Mouse (Mus musculus): Measurements from ENCODE around the gene Tnni3. TPM values are rescaled to one million over a fixed set of nuclear protein-coding genes. Genes with fewer than 3 reads are reported as not detected.

The Tnni3 gene
- polyA plus RNA-seq, 1 experiment, result 1.4 TPM

GRCm38 (mm10) chr7:4478021-4478795, 45.8 kb downstream of the Tnni3 start:
- Histone ChIP-seq H3K27ac (ENCODE audit: insufficient read depth, low read depth, low read length) (peak overlapping the region; percentile 54), H3K27me3 (ENCODE audit: control insufficient read depth, insufficient read depth, low read length) (peaks cover 13% of the 10 kb centered on the region; the same call in 1 of the 2 replicates), H3K4me3 (ENCODE audit: low read depth, low read length) (peak overlapping the region; percentile 60), H3K4me1 (ENCODE audit: control insufficient read depth, insufficient read depth, insufficient read length, low read length) (peaks cover 2% of the 10 kb centered on the region; the same call in 1 of the 2 replicates), H3K36me3 (ENCODE audit: control insufficient read depth, insufficient read depth, low read length) (peaks cover 16% of the 10 kb centered on the region)
- 1% methylated on average over 39 of the region's 39 CpGs for WGBS
- TF ChIP-seq POLR2A (IDR thresholded peaks at IDR 0.05; ENCODE audit: low read depth, low read length), result peak; percentile 47; the same call in 1 of the 2 replicates
- no peak for TF ChIP-seq CTCF (IDR thresholded peaks at IDR 0.05; ENCODE audit: extremely low read depth, insufficient read length, insufficient replicate concordance, low read depth, low read length)

- no peak overlapping the region for H3K27ac ChIP-seq (ENCODE audit: insufficient read depth, low read depth, low read length)
- no peaks in the 10 kb centered on the region for H3K36me3 ChIP-seq (ENCODE audit: control insufficient read depth, insufficient read depth, low read length)
- no peak for TF ChIP-seq POLR2A (IDR thresholded peaks at IDR 0.05; ENCODE audit: low read depth, low read length)
- TF ChIP-seq CTCF (IDR thresholded peaks at IDR 0.05; ENCODE audit: extremely low read depth, insufficient read length, insufficient replicate concordance, low read depth, low read length), result no peak
- H3K4me1 ChIP-seq (ENCODE audit: control insufficient read depth, insufficient read depth, insufficient read length, low read length), result peaks cover 5% of the 10 kb centered on the region
- peaks cover 13% of the 10 kb centered on the region; the same call in 1 of the 2 replicates for H3K27me3 ChIP-seq (ENCODE audit: control insufficient read depth, insufficient read depth, low read length)
- WGBS, result 24% methylated on average over 19 of the region's 19 CpGs
- H3K4me3 ChIP-seq (ENCODE audit: low read depth, low read length), result no peak overlapping the region
Measured at GRCm38 (mm10) chr7:4473940-4474339, 50.1 kb downstream of the Tnni3 start.

- no peak overlapping the region for H3K27ac ChIP-seq (ENCODE audit: insufficient read depth, low read depth, low read length)
- 1% methylated on average over 24 of the region's 24 CpGs for WGBS
- H3K36me3 ChIP-seq (ENCODE audit: control insufficient read depth, insufficient read depth, low read length), result no peaks in the 10 kb centered on the region
- H3K4me1 ChIP-seq (ENCODE audit: control insufficient read depth, insufficient read depth, insufficient read length, low read length), result peaks cover 2% of the 10 kb centered on the region
- peak overlapping the region; percentile 65 for H3K4me3 ChIP-seq (ENCODE audit: low read depth, low read length)
- peak; percentile 58 for TF ChIP-seq CTCF (IDR thresholded peaks at IDR 0.05; ENCODE audit: extremely low read depth, insufficient read length, insufficient replicate concordance, low read depth, low read length)
- no peak for TF ChIP-seq POLR2A (IDR thresholded peaks at IDR 0.05; ENCODE audit: low read depth, low read length)
- H3K27me3 ChIP-seq (ENCODE audit: control insufficient read depth, insufficient read depth, low read length), result peaks cover 5% of the 10 kb centered on the region; the same call in 1 of the 2 replicates
Measured at GRCm38 (mm10) chr7:4471179-4471555, 52.9 kb downstream of the Tnni3 start.

DNA sequence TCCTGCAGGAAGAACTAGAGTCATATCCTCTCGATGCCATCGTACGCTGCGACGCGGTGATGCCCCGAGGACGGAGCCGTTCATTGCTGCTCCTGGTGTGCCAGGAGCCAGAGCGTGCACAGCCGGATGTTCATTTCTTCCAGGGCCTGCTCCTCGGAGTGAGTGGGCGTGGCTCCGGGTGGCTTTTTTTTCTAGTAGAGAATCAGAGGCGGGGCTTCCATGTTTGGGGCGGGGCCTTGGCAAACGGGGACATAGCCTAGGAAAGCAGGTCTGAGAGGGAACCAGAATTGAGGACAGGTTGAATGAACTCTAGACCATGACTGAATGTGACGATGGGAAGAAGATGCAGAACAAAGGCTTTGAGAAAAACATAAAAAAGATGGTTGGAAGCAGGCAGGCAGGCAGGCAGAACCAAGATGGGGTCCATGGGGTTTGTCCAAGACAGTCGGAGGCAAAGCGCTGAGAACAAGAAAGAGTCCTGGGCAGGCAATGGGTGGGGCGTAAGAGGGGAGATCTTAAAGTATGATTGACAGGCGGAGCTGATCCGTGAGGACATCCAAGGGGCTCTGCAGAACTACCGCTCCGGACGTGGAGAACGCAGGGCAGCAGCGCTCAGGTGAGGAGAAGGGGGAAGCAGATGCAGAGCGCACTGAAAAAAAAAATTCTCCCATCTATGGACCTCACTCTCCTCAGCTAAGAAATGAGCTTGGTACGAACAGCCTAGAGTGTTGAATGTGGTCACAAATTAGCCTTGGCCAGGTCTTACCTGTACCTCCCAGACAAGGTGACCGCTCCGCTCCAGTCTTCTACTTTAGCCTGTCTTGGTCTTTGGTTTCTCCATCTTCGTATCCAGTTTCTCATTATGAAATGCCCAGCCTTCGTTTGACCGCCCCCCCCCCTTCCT, 53.5 kb downstream of the Tnni3 start:
- TF ChIP-seq POLR2A (IDR thresholded peaks at IDR 0.05; ENCODE audit: low read depth, low read length), result no peak
- TF ChIP-seq CTCF (IDR thresholded peaks at IDR 0.05; ENCODE audit: extremely low read depth, insufficient read length, insufficient replicate concordance, low read depth, low read length), result no peak; the same call in 1 of the 2 replicates
- peaks cover 5% of the 10 kb centered on the region; the same call in 1 of the 2 replicates for H3K27me3 ChIP-seq (ENCODE audit: control insufficient read depth, insufficient read depth, low read length)
- H3K4me3 ChIP-seq (ENCODE audit: low read depth, low read length), result peak overlapping the region; percentile 65
- 3% methylated on average over 35 of the region's 35 CpGs for WGBS
- H3K27ac ChIP-seq (ENCODE audit: insufficient read depth, low read depth, low read length), result no peak overlapping the region
- H3K36me3 ChIP-seq (ENCODE audit: control insufficient read depth, insufficient read depth, low read length), result no peaks in the 10 kb centered on the region
- peaks cover 2% of the 10 kb centered on the region for H3K4me1 ChIP-seq (ENCODE audit: control insufficient read depth, insufficient read depth, insufficient read length, low read length)

Other genes with a start within 250 kb of the Tnni3 start
- 0.06 and 0.15 TPM in 2 replicates for gene Ncr1, start 186.5 kb downstream of the Tnni3 start, polyA plus RNA-seq (2012; rRNA removed)
- gene Gp6, start 126.5 kb downstream of the Tnni3 start, polyA plus RNA-seq (2012; rRNA removed), result 0.01 TPM in 1 of 2 replicates, not detected in the other
- gene Rdh13, start 78.6 kb downstream of the Tnni3 start, polyA plus RNA-seq (2012; rRNA removed), result 9.9 and 12.3 TPM in 2 replicates
- 0.76 and 2.3 TPM in 2 replicates for gene Eps8l1, start 63.6 kb downstream of the Tnni3 start, polyA plus RNA-seq (2012; rRNA removed)
- gene Ppp1r12c, start 22.5 kb downstream of the Tnni3 start, polyA plus RNA-seq (2012; rRNA removed), result 58.0 and 59.2 TPM in 2 replicates
- 0.22 and 0.58 TPM in 2 replicates for gene Tnnt1, start 7.8 kb downstream of the Tnni3 start, polyA plus RNA-seq (2012; rRNA removed)
- gene Dnaaf3, start 8.2 kb upstream of the Tnni3 start, polyA plus RNA-seq (2012; rRNA removed), result 1.1 and 1.9 TPM in 2 replicates
- gene Syt5, start 23.3 kb upstream of the Tnni3 start, polyA plus RNA-seq (2012; rRNA removed), result 4.6 and 9.4 TPM in 2 replicates
- gene Ptprh, start 79.8 kb upstream of the Tnni3 start, polyA plus RNA-seq (2012; rRNA removed), result 52.0 and 151 TPM in 2 replicates
- 65.5 and 261 TPM in 2 replicates for gene Tmem86b, start 107.2 kb upstream of the Tnni3 start, polyA plus RNA-seq (2012; rRNA removed)
- 69.9 and 142 TPM in 2 replicates for gene Ppp6r1, start 134.8 kb upstream of the Tnni3 start, polyA plus RNA-seq (2012; rRNA removed)
- 23.4 and 29.0 TPM in 2 replicates for gene Hspbp1, start 160.8 kb upstream of the Tnni3 start, polyA plus RNA-seq (2012; rRNA removed)
- 1.6 and 1.9 TPM in 2 replicates for gene Brsk1, start 166.4 kb upstream of the Tnni3 start, polyA plus RNA-seq (2012; rRNA removed)
- 44.4 and 122 TPM in 2 replicates for gene Tmem150b, start 201.0 kb upstream of the Tnni3 start, polyA plus RNA-seq (2012; rRNA removed)
- gene Kmt5c, start 215.9 kb upstream of the Tnni3 start, polyA plus RNA-seq (2012; rRNA removed), result 94.7 and 254 TPM in 2 replicates
- gene Cox6b2, start 228.9 kb upstream of the Tnni3 start, polyA plus RNA-seq (2012; rRNA removed), result 5.7 and 45.8 TPM in 2 replicates
- gene Fam71e2, start 247.1 kb upstream of the Tnni3 start, polyA plus RNA-seq (2012; rRNA removed), result not detected in 2 replicates